Mouse (Mus musculus): Measurements from ENCODE around the gene Lrrc36.

The Lrrc36 gene

DNA sequence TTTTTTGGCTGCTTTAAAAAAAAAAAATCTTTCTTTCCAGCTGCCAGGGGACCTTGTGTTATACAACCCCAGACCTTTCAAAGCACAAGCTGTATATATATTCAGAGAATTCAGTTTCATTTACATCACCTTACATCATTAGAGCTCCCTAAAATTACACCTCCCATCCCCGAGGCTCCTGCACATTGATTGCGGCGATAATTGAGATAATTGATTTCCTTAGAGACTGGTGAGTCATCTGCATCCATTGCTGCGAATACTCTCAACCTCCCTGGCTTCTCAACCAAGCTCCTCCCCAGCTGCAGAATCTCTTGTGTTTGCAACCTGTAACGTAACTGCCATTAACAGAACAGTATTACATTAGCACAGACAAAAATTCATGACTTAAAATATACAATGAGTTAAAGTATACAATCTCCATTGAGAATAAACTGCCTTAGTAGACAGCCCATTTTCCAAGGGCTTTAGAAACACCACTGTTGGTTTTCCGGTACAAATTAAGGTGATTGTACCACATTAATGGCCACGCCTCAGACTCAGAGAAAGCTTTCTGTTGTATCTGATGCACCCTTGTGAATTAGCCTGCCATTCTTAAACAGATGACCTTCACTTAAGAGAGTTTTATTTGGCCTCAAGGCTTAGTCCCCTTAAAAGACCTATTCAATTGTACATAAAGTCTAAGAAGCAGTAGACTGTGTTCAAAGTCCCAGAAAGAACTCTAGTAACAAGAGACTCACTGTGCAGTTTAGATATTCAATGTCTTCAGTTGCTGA lies 18.6 kb downstream of the Lrrc36 start:
- DNase-seq (ENCODE audit: low spot score): no peak

DNA sequence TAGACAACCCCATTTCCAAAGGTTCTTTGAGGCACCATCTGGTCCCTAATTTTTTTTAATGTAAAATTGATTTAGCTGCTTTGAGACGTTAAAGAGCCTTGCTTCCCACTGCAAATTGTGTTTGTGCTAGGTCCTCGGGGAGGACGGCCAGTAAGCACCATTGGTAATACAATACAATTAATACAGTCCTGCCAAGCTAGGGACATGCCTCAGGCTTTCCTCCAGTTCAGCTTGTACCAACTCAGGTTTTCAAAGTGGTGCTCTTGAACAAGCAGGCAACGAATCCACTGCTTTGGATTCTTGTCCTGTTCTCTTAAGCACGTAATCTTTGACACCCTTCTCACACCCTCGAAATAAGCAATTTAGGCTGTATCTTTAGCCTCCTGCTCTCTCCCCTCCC lies 19.6 kb downstream of the Lrrc36 start:
- no peak for DNase-seq (ENCODE audit: low spot score)

DNA sequence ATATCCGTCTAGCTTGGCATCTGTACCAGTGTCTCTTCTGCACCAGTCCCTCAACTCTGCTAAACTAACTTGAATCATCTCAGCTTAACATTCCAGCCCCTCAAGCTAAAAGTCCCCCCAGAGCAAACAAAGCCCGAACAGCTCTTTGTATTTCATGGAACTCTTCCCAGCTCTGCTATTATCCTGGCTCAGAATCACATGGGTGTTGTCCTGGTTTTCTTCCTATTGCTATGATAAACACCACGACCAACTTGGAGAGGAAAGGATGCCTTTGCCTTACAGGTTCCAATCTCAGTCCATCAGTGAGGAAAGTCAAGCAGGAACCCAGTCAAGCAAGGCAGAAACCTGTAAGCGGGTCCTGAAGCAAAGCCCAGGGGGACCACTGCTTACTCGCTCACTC lies 20.1 kb downstream of the Lrrc36 start:
- no peak for DNase-seq (ENCODE audit: low spot score)

DNA sequence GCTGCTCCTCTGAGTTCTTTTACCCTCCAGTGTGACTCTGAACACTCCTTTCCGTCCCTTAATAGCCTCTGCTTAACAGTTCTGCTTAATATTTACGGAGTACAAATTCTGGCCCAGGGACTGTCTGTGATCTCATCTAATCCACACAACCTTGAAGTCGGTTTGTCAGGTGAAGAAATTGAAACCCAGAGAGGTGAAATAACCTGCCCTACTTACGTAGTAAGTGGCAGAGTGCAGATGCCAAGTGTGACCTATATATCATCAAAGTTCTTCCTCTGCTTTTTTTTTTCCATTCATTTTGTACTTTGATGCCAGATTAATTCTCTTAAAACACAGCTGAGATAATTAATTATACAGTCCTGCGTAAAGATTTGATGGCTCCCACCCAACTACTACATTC lies 20.8 kb downstream of the Lrrc36 start:
- no peak for DNase-seq (ENCODE audit: low spot score)

DNA sequence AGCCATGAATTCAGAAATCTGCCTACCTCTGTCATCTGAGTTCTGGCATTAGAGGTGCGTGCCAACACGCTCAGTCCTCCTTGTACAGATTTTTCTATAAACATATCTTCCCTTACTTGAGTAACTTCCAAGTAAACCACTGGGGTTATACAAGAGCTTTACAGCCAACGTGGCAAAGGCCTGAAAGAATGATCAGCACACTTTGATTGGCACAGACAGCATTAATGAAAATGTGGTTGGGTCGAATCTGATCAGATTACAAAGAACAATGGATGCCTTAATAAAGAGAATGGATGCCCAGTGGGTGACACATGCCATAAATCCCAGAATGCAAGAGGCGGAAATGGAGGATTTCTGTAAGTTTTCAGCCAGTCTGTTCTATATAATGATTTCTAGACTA lies 22.8 kb downstream of the Lrrc36 start:
- DNase-seq (ENCODE audit: low spot score): no peak

DNA sequence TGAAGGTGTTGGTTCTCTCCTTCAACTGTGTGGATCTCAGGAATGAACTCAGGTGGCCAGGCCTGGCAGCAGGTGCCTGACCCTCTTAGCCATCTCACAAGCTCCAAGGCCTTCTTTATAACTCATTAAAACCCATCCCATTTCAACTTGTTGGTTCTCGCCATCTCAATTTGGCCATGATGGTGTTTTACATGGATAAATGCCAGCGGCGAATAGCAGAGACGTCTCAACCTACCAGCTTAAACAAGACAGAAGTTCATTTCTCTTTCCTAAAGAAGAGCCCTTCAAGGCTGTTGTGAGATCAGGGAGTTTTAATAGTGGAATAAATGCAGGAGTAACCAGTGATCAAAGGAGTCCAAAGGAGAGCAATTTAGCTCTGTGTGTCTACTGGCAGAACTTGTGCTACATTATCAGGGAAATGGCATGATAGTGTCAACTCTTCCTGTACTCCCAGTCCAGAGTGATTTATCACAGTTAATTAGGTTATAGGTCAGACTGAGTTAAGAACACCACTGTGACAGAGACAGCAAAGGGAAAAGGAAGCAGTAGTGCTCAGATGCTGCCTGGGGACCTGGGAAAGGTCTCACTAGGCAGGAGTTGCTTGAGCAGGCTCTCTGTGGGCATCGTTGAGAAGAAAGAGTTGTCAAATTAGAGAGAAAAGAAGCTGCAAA lies 23.8 kb downstream of the Lrrc36 start:
- no peak for DNase-seq (ENCODE audit: low spot score)

DNA sequence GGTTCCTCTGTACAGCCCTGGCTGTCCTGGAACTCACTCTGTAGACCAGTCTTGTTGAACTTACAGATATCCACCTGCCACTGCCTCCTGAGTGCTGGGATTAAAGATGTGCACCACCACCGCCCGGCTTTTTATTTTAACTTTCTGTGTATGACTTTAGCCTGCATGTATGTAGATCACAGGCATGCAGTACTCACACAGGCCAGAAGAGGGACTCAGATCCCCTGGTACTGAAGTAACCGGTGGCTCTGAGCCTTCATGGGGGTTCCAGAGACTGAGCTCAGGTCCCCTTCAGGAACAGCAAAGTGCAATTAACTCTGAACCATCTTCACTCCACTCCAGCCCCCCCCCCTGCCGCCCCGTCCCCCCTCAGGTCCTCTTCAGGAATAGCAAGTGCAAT lies 25.5 kb downstream of the Lrrc36 start:
- DNase-seq (ENCODE audit: low spot score): peak; percentile 20

DNA sequence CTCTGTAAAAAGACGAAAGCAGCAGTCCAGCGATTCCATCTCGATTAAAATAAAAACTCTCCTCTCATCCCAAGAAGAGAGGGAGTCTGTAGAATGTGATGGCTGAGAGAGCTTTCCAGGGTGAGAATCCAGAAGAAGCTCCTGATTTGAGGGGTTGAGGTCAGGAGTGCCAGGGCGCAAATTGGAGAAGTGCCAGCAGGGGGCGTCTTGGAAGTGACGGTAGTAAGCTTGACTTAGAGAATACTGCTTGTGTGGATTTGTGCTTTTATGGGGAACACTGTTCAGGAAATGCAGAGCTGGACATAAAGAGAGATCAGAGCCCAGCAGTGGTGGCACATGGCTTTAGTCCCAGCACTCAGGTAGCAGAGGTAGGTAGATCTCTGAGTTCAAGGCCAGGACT lies 28.1 kb downstream of the Lrrc36 start:
- DNase-seq (ENCODE audit: low spot score): peak; percentile 33

DNA sequence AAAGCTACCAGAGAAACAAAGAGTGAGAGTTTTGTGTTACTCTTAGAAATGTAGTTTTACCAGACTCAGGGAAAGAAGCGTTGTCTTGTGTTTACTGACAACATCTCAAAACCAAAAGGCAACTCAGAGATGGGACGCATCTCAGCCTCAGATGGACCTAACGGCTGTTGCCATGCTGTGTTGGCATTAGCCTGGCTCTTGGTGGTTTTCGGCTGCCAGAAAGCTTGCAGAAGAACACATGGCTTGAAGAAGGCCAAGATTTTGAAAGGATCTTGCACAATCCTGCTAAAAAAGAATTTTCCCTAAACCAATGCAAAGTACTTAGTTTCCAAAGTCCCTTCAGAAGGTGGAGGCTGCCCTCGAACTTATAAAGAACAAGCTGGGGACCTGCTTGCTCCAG lies 29.3 kb downstream of the Lrrc36 start:
- DNase-seq (ENCODE audit: low spot score): no peak

DNA sequence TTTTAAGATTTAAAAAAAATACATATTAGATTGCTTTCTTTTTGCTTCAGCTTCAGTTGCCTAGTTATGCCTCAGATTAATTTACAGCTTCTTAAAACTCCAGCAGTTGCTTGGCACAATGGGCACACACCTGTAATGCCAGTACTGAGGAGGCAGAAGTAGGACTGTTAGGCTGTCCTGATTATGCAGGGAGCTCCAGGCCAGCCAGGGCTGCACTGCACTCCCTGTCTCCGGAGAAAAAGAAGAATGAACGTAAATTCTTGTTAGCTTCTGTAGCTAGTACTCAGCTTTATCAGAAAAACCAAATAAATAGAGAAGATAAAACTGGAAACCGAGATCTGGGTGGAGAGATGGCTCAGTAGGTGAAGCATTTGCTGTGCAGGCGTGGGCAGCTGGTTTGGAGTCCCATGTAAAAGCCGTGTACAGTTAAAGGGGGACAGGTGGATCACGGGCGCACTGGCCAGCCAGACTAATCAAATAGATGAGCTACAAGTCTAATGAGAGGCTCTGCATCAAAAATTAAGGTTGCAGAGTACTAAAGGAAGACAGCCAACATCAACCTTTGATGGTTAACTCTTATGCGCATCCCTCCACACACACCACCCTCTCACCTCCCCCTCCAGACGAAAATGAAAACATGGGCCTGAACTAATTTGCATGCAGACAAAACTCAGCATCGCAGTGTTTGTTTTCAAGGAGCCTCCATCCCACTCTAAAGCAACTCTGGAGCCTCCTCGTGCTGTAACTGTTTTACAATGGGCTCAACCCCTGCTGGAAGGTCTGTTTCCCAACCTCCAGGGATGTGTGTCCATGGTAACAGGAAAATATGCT lies 32.1 kb downstream of the Lrrc36 start:
- DNase-seq (ENCODE audit: low spot score): peak; percentile 38

DNA sequence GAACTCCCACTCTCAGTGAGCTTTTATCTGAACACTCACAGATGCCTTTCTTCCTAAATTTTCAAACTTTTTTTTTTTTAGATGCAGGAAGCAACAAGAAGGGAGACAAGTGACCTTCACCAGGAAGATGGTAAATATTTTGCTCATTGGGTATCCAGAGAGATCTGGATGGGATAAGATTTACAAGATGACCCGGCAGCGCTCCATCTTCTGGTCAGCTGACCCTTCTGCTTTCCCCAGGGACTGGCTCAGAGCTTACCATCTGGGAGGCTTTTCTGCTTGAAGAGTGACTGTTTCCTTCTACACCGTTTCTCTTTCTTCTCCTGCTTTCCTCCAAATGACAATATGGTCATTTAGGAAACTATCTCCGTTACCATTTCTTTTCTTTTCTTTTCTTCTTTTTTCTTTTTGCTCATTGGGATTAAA lies 32.8 kb downstream of the Lrrc36 start:
- DNase-seq (ENCODE audit: low spot score): no peak

DNA sequence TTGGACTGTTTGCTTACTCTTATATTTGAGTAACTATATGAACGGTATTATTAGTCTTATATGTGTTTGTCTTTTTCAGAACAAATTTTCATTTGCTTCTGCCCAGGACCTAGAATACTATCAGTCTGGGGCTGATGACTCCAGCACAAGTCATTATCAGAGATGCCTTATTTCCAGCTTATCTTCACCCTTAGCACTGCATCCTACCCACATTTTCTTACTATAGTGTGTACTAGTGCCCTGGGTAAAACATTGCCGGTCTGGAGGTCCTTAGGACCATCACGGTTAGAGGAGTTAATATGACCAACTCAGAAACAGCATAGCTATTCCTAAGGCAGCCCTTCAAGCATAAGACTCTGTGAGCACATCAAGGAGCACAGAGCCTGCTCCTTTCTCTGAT lies 34.8 kb downstream of the Lrrc36 start:
- DNase-seq (ENCODE audit: low spot score): no peak

DNA sequence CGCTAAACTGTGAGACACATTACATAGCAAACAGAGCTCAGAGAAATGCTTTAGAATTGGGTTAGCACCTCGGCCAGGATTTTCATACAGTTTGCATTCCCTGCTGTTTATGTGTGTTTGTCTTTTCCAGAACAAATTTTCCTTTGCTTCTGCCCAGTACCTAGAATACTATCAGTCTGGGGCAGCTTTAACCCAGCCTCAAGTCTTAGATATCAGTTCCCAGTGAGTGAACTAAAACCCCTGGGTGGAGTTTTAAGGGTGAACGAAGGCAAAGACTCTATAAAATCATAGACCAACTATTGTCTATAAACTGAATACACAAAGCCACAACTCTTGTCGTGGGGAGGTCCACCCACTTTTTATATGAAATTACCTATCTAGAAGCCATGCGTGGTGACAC lies 35.2 kb downstream of the Lrrc36 start:
- no peak for DNase-seq (ENCODE audit: low spot score)

DNA sequence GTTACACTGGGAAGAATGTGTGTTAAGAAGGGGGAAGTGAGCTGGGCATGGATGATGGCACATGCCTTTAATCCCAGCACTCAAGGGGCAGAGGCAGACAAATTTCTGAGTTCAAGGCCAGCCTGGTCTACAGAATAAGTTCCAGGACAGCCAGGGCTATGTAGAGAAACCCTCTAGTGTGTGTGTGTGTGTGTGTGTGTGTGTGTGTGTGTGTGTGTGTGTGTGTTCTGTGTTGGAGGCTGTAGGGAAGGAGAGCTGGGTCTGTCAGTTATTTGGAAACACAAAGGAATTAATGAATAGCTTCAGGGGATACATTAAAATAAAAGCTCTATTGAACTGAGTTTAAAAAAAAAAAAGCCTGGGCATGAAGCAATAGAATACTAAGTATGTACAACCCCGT lies 37.6 kb downstream of the Lrrc36 start:
- no peak for DNase-seq (ENCODE audit: low spot score)

DNA sequence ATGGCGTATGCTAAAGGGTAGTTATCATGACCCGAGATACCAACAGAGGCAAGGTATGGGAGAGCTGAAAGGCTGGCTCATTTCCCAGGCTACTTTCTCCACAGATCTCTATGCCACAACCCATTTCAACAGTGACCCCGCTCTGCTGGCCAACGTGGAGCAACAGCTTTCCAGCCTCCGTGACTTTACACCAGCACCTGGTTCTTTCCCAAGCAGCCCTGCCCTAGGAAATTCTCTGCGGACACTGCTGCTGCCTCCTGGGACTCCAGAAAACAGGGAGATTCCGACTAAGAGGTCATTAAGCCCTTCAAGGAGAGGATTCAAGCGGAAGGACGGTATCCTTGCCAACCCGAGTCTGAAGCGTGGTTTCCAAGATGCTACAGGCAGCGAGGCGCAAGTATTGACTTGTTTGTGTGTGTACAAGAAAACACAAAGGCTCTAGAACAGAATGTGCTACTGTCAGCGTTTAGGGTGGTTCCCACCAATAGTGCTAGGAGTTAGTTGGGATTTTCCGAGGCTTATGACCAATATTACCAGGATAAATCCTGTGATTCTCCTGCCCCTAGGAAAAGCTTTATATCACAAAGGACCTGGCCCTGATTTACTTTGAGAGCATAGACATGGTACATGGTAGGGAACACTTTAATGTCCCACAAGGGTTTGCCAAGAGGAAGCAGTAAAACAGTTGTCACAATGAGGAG lies 38.7 kb downstream of the Lrrc36 start:
- DNase-seq (ENCODE audit: low spot score): no peak

DNA sequence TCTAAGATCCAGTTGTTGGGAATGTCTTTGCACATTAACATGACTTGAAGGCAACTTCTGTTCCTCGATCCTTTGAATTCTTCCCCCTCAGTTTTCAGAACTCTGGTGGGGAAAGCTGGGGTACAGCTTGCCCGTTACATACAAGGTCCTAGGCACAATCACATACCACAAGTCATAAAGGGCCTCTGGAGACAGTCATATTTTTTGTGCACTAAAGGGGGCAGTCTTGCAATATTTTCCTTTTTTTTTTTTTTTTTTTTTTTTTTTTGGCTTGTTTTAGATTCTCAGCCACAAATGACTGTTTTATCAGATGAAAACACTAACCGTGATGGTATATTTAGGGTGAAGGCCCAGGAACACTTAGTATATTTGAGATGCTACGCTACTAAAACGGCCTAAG lies 39.9 kb downstream of the Lrrc36 start:
- no peak for DNase-seq (ENCODE audit: low spot score)

DNA sequence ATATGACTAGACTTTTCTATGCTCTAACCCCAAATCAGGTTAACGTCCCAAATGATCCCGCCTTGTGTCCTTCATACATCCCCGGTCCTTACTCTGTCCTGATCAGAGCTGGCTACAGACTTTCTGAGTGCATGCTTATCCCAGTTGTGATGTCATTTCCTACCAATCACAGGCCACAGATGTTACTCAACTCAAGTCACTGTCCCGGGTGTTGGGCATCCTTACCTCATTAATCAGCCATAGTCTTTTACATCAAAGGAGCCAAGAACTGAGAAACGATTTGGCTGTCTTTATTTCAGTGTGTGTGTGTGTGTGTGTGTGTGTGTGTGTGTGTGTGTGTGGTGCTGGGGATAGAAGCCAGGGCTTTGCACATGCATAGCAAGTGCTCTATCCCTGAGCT lies 40.7 kb downstream of the Lrrc36 start:
- no peak for DNase-seq (ENCODE audit: low spot score)

DNA sequence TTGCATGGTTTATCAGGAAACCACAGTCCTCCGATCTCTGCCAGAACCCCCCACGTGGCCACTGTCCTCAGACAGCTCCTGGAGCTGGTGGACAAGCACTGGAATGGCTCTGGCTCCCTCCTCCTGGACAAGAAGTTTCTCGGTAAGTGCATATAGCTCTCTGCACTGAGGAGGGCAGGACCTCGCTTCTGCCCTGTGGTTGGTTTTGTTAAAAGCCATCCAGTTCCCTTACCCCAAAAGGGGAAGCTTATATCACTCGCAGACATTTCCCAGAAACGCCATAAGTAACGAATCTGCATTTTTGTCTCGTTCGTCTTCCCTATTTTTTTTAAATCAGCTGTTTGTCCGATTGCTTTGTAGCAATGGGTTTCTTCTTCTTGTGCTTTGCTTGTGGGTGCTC lies 41.8 kb downstream of the Lrrc36 start:
- no peak for DNase-seq (ENCODE audit: low spot score)

DNA sequence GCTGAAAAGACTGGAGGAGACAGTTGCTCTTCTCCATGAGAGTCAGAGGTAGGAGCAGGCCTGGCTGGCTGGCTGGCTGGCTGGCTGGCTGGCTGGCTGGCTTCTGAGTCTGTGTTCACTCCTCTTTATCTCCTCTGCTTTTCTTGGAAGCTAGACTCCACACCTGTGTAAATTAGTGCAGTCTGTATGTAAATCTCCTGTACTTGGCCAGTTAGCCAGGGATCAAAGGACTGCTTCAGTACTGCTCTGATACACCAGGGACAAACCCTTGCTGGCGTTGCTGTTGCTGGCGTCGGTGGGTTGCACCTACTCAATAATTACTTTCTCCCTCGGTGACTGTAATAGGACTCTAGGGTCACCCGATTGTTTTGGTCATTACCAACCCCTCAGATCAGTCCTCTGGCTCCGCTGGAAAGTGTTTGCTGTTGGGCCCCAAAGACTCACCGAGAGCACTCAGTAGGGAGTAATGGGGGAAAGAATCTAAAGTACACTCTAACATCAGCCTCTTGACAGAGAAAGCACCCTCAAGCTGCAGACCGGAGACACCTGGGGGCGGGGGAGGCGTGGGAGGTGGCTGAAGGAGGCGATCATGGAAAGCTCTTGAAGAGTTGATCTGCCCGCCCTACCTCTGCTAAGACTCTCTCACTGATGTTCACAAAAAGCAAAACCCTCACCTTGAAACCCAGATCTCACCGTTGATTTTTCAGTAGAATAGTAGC lies 47.9 kb downstream of the Lrrc36 start:
- DNase-seq (ENCODE audit: low spot score): no peak

DNA sequence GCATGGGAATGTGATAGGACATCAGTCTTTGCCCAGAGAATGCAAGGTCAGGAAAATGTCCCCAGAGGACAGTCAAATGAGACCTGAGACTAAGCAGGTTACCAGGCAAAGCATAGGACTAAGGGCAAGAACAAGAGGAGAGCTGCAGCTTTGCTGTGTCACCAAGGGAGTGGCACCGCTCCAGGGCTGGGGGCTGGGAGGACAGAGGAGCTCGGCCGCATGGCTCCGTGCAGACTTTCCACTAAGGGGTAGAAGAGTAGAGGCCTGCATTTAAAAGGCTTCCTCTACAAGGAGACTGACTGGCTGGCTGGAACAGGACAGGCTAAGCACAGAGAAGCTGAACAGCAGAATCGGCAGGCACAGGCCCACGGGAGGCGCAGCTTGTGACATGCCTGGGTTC lies 51.2 kb downstream of the Lrrc36 start:
- DNase-seq (ENCODE audit: low spot score): no peak

DNA sequence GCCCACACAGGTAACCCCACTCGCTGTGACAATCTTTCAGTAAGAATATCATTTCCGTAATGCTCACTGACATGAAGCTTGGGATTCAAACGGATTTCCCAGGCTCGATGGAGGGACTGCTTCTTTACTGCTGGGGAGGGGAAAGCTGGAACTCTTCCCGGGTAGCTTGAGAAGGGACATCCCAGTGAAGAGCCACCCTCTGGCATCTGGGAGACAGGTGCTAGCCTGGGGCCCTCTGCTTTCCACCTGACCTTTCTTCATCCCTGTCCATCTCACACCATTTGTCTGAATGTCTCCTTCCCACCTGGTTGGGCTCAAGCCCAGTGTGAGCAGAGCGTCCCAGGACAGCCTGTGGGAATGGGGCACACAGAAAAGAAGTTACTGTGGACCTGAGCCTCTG lies 52.9 kb downstream of the Lrrc36 start:
- DNase-seq (ENCODE audit: low spot score): no peak

All from layer of hippocampus, adult 11-12 months (tissue).